Mouse (Mus musculus) MEL (cell line): ENCODE measurements around the gene Trappc11. TPM values are rescaled to one million over a fixed set of nuclear protein-coding genes. Genes with fewer than 3 reads are reported as not detected.

Experiments
- DNase-seq: peaks from one replicate; pipeline ENCODE4 v3.0.0; 2011; ENCODE audit warnings: low read depth, low spot score
- H3K27ac ChIP-seq: 2 replicates; pipeline ENCODE4 v1.5.1; 2012; ENCODE audit warnings: low read depth, mild to moderate bottlenecking, control low read depth, low read length, moderate library complexity; ENCODE audit not compliant: control insufficient read depth
- H3K27me3 ChIP-seq, 2 experiments: fragments of 150-350 bp in 1 of 2; sonication (generic) in 1 of 2; 2 replicates each; pipeline ENCODE4 v1.6.1; 2012; ENCODE audit warnings: low read length in 2 of 2, mild to moderate bottlenecking in 2 of 2, improper control_type of control experiment in 1 of 2, moderate library complexity in 1 of 2; ENCODE audit not compliant: insufficient read depth in 2 of 2, control insufficient read depth in 1 of 2
- H3K36me3 ChIP-seq, 2 experiments: 2 replicates each; pipeline ENCODE4 v1.6.1; 2012 to 2014; ENCODE audit warnings: low read length in 2 of 2, improper control_type of control experiment in 1 of 2, inconsistent platforms in 1 of 2, mild to moderate bottlenecking in 1 of 2; ENCODE audit not compliant: insufficient read depth in 2 of 2, control insufficient read depth in 1 of 2
- H3K4me1 ChIP-seq, 2 experiments: fragments of 150-350 bp in 1 of 2; sonication (generic) in 1 of 2; 2 replicates each; pipeline ENCODE4 v1.6.1; 2012; ENCODE audit warnings: low read length in 2 of 2, improper control_type of control experiment in 1 of 2, mild to moderate bottlenecking in 1 of 2; ENCODE audit not compliant: insufficient read depth in 2 of 2, control insufficient read depth in 1 of 2
- H3K4me3 ChIP-seq, 2 experiments: fragments of 150-350 bp in 1 of 2; sonication (generic) in 1 of 2; 2 replicates each; pipeline ENCODE4 v1.5.1; 2012; ENCODE audit warnings: low read depth in 2 of 2, low read length in 2 of 2, mild to moderate bottlenecking in 2 of 2, moderate library complexity in 2 of 2, control low read depth in 1 of 2, improper control_type of control experiment in 1 of 2; ENCODE audit not compliant: control insufficient read depth in 1 of 2, insufficient read depth in 1 of 2
- H3K79me2 ChIP-seq: 2 replicates; pipeline ENCODE4 v1.6.1; 2012; ENCODE audit warnings: mild to moderate bottlenecking, low read length, moderate library complexity; ENCODE audit not compliant: control insufficient read depth, poor library complexity, insufficient read depth
- H3K9ac ChIP-seq: 2 replicates; pipeline ENCODE4 v1.6.1; 2012; ENCODE audit warnings: low read depth, mild to moderate bottlenecking, control low read depth, low read length, moderate library complexity; ENCODE audit not compliant: control insufficient read depth, poor library complexity, severe bottlenecking
- H3K9me3 ChIP-seq: fragments of 150-350 bp; sonication (generic); replicated peaks from 2 replicates; pipeline ENCODE4 v1.6.1; 2012; ENCODE audit warnings: mild to moderate bottlenecking, low read length, improper control_type of control experiment, moderate library complexity; ENCODE audit not compliant: insufficient read depth
- BHLHE40 ChIP-seq: IDR thresholded peaks from 2 replicates; pipeline ENCODE4 v1.6.1; 2012; ENCODE audit warnings: low read depth, mild to moderate bottlenecking, inconsistent platforms, low read length, improper control_type of control experiment, borderline replicate concordance
- CHD1 ChIP-seq: IDR thresholded peaks from 2 replicates; pipeline ENCODE4 v1.6.1; 2012; ENCODE audit warnings: low read depth, mild to moderate bottlenecking, inconsistent platforms, low read length, improper control_type of control experiment
- E2F4 ChIP-seq: IDR thresholded peaks from 2 replicates; pipeline ENCODE4 v1.6.1; 2011; ENCODE audit warnings: low read depth, low read length, improper control_type of control experiment, borderline replicate concordance
- ELF1 ChIP-seq: IDR thresholded peaks from 2 replicates; pipeline ENCODE4 v1.6.1; 2014; ENCODE audit warnings: low read depth, mild to moderate bottlenecking, inconsistent platforms, low read length, improper control_type of control experiment, moderate library complexity
- EP300 ChIP-seq, 2 experiments: IDR thresholded peaks; 2 replicates each; pipeline ENCODE4 v1.6.1; 2011; ENCODE audit warnings: improper control_type of control experiment in 2 of 2, low read length in 2 of 2, low read depth in 1 of 2, mild to moderate bottlenecking in 1 of 2
- ETS1 ChIP-seq: IDR thresholded peaks from 2 replicates; pipeline ENCODE4 v1.6.1; 2012; ENCODE audit warnings: low read depth, mild to moderate bottlenecking, inconsistent platforms, low read length, improper control_type of control experiment, moderate library complexity
- GABPA ChIP-seq: IDR thresholded peaks from 2 replicates; pipeline ENCODE4 v1.6.1; 2012; ENCODE audit warnings: low read depth, mild to moderate bottlenecking, inconsistent platforms, low read length, improper control_type of control experiment, moderate library complexity
- GATA1 ChIP-seq: IDR thresholded peaks from 2 replicates; pipeline ENCODE4 v1.6.1; 2011; ENCODE audit warnings: low read depth, low read length, improper control_type of control experiment
- HCFC1 ChIP-seq: IDR thresholded peaks from 2 replicates; pipeline ENCODE4 v1.6.1; 2012; ENCODE audit warnings: low read depth, mild to moderate bottlenecking, inconsistent platforms, low read length, improper control_type of control experiment, moderate library complexity
- JUND ChIP-seq: IDR thresholded peaks from 2 replicates; pipeline ENCODE4 v1.6.1; 2011; ENCODE audit warnings: low read depth, mild to moderate bottlenecking, improper control_type of control experiment, low read length
- KAT2A ChIP-seq: conservative IDR thresholded peaks from 2 replicates; pipeline ENCODE4 v1.6.1; 2012; ENCODE audit warnings: low read depth, low read length, improper control_type of control experiment, inconsistent platforms
- MAFK ChIP-seq: IDR thresholded peaks from 2 replicates; pipeline ENCODE4 v1.6.1; 2011; ENCODE audit warnings: low read depth, mild to moderate bottlenecking, low read length, improper control_type of control experiment, borderline replicate concordance
- MAX ChIP-seq: IDR thresholded peaks from 2 replicates; pipeline ENCODE4 v1.6.1; 2011; ENCODE audit warnings: low read length, improper control_type of control experiment
- MXI1 ChIP-seq: IDR thresholded peaks from 2 replicates; pipeline ENCODE4 v1.6.1; 2011; ENCODE audit warnings: mild to moderate bottlenecking, low read depth, low read length, improper control_type of control experiment
- MYB ChIP-seq: IDR thresholded peaks from 2 replicates; pipeline ENCODE4 v1.6.1; 2011; ENCODE audit warnings: mild to moderate bottlenecking, low read depth, low read length, improper control_type of control experiment
- MYC ChIP-seq: IDR thresholded peaks from 2 replicates; pipeline ENCODE4 v1.6.1; 2011; ENCODE audit warnings: low read depth, mild to moderate bottlenecking, low read length, improper control_type of control experiment, moderate library complexity
- NRF1 ChIP-seq: IDR thresholded peaks from 2 replicates; pipeline ENCODE4 v1.6.1; 2014; ENCODE audit warnings: low read depth, mild to moderate bottlenecking, inconsistent platforms, low read length, improper control_type of control experiment, moderate library complexity; ENCODE audit not compliant: poor library complexity, insufficient read depth, severe bottlenecking
- POLR2A ChIP-seq, 2 experiments: IDR thresholded peaks; 2 replicates each; pipeline ENCODE4 v1.6.1; 2011 to 2012; ENCODE audit warnings: low read length in 2 of 2, mild to moderate bottlenecking in 2 of 2, control low read depth in 1 of 2, improper control_type of control experiment in 1 of 2, low read depth in 1 of 2, moderate library complexity in 1 of 2; ENCODE audit not compliant: control insufficient read depth in 1 of 2, insufficient read depth in 1 of 2, poor library complexity in 1 of 2
- POLR2AphosphoS2 ChIP-seq: IDR thresholded peaks from 2 replicates; pipeline ENCODE4 v1.6.1; 2011; ENCODE audit warnings: low read length, improper control_type of control experiment
- POLR2AphosphoS5 ChIP-seq: IDR thresholded peaks from 2 replicates; pipeline ENCODE4 v1.6.1; 2012; ENCODE audit warnings: low read depth, borderline replicate concordance, mild to moderate bottlenecking, inconsistent platforms, low read length, moderate library complexity, mixed read lengths
- RCOR1 ChIP-seq: IDR thresholded peaks from 2 replicates; pipeline ENCODE4 v1.6.1; 2012; ENCODE audit warnings: low read depth, mild to moderate bottlenecking, inconsistent platforms, low read length, improper control_type of control experiment
- SIN3A ChIP-seq: IDR thresholded peaks from 2 replicates; pipeline ENCODE4 v1.6.1; 2012; ENCODE audit warnings: low read length, improper control_type of control experiment, inconsistent platforms
- SMC3 ChIP-seq: IDR thresholded peaks from 2 replicates; pipeline ENCODE4 v1.6.1; 2011; ENCODE audit warnings: low read depth, low read length, improper control_type of control experiment
- TAL1 ChIP-seq: IDR thresholded peaks from 2 replicates; pipeline ENCODE4 v1.6.1; 2012; ENCODE audit warnings: mild to moderate bottlenecking, inconsistent platforms, low read length, moderate library complexity, mixed read lengths
- TCF12 ChIP-seq: IDR thresholded peaks from 2 replicates; pipeline ENCODE4 v1.6.1; 2014; ENCODE audit warnings: low read depth, mild to moderate bottlenecking, inconsistent platforms, low read length, improper control_type of control experiment, moderate library complexity
- UBTF ChIP-seq: IDR thresholded peaks from 2 replicates; pipeline ENCODE4 v1.6.1; 2012; ENCODE audit warnings: low read depth, mild to moderate bottlenecking, inconsistent platforms, low read length, improper control_type of control experiment, moderate library complexity, borderline replicate concordance; ENCODE audit not compliant: insufficient read depth
- USF2 ChIP-seq, 2 experiments: IDR thresholded peaks; 2 replicates each; pipeline ENCODE4 v1.6.1; 2011 to 2012; ENCODE audit warnings: improper control_type of control experiment in 2 of 2, low read length in 2 of 2, borderline replicate concordance in 1 of 2, inconsistent platforms in 1 of 2, low read depth in 1 of 2, mild to moderate bottlenecking in 1 of 2; ENCODE audit not compliant: insufficient read depth in 1 of 2
- ZC3H11A ChIP-seq: IDR thresholded peaks from 2 replicates; pipeline ENCODE4 v1.6.1; 2012; ENCODE audit warnings: low read depth, mild to moderate bottlenecking, inconsistent platforms, low read length, improper control_type of control experiment
- ZKSCAN1 ChIP-seq: IDR thresholded peaks from 2 replicates; pipeline ENCODE4 v1.6.1; 2012; ENCODE audit warnings: low read depth, mild to moderate bottlenecking, inconsistent platforms, low read length, improper control_type of control experiment, moderate library complexity
- ZNF384 ChIP-seq: IDR thresholded peaks from 2 replicates; pipeline ENCODE4 v1.6.1; 2012; ENCODE audit warnings: low read depth, mild to moderate bottlenecking, inconsistent platforms, low read length, improper control_type of control experiment
- polyA plus RNA-seq, 2 experiments: library from polyadenylated mRNA; stranded (reverse) in 1 of 2; unstranded in 1 of 2; fragments of >175 nt in 1 of 2; fragments of >200 nt in 1 of 2; gene quantifications; 2 replicates each; pipeline versions ENCODE4 v1.2.1 to v1.2.4; 2012; ENCODE audit warnings: low replicate concordance in 2 of 2, low read depth in 1 of 2; ENCODE audit not compliant: insufficient read length in 2 of 2, insufficient read depth in 1 of 2, missing spikeins in 1 of 2
- total RNA-seq: library from RNA; depleted of rRNA; stranded (reverse); fragments of 300-350 nt; gene quantifications from 2 replicates; pipeline ENCODE4 v1.2.3, GENCODE M21; 2012

The Trappc11 gene
- total and polyA plus RNA-seq, 3 experiments = 22.8 to 30.1 TPM; not detected in 1

DNA sequence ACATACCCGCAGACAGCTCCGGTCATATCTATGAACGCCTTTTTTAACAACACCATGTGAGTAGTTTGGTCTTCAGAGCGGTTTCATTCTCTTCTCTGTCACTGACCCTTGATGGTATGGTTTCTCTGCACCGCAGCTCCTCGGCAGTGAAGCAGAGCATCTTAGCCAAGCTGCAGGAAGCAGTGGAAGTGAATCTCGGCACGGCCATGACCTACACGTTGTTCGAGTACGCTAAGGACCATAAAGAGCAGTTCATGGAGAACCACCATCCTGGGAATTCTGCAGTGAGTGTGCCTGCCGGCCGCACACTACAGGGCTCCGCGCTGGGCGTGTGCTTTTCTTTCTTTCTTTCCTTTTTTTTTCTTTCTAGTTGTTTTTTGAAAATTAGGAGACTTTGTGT, 9.5 kb upstream of the Trappc11 start:
- Histone ChIP-seq H3K36me3 (peaks cover 0 to 20% of the 10 kb centered on the region in 2 experiments; a peak in 2 of 4 replicates), H3K4me3 (no peak overlapping the region), H3K27me3 (no peaks in the 10 kb centered on the region), H3K9ac (no peak overlapping the region), H3K27ac (no peak overlapping the region), H3K9me3 (no peaks in the 10 kb centered on the region), H3K79me2 (no peaks in the 10 kb centered on the region), H3K4me1 (no peaks in the 10 kb centered on the region)
- no peak for DNase-seq
- no peak for TF ChIP-seq USF2 (IDR thresholded peaks at IDR 0.05; ENCODE audit: borderline replicate concordance in 1 of 2, insufficient read depth in 1 of 2, low read depth in 1 of 2, low read length in 2 of 2)
- no peak for TF ChIP-seq RCOR1
- TF ChIP-seq UBTF = no peak
- no peak for TF ChIP-seq TAL1
- TF ChIP-seq ZC3H11A = no peak
- TF ChIP-seq BHLHE40 = no peak
- no peak for TF ChIP-seq MYB
- no peak for TF ChIP-seq E2F4
- TF ChIP-seq MAX = no peak
- no peak for TF ChIP-seq MYC
- TF ChIP-seq POLR2AphosphoS2 = no peak
- no peak for TF ChIP-seq SIN3A
- TF ChIP-seq HCFC1 = no peak
- no peak for TF ChIP-seq SMC3
- no peak for TF ChIP-seq POLR2A (IDR thresholded peaks at IDR 0.05; ENCODE audit: control insufficient read depth in 1 of 2, insufficient read depth in 1 of 2, low read depth in 1 of 2, low read length in 2 of 2, poor library complexity in 1 of 2)
- TF ChIP-seq NRF1 = no peak
- TF ChIP-seq POLR2AphosphoS5 = no peak
- no peak for TF ChIP-seq GABPA
- no peak for TF ChIP-seq EP300 (IDR thresholded peaks at IDR 0.05; ENCODE audit: low read depth in 1 of 2, low read length in 2 of 2)
- no peak for TF ChIP-seq MAFK

DNA sequence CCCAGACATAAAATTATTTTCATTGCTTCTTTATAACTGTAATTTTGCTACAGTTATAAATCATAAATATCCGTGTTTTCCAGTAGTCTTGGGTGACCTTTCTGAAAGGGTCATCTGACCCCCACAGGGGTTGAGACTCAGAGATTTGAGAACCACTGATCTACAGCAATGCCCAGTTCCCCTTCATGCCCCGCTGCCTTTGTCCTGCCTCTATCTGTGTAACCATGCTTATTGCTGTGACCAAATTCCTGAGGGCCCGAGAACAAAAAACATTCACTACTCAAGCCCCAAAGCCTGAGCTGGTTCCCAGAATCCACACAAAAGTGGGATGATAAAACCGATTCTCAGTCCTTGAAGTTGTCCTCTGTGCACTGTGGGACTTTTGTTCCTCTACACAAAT, 5.1 kb upstream of the Trappc11 start:
- peaks cover 23% of the 10 kb centered on the region for H3K79me2 ChIP-seq
- no peak for DNase-seq
- no peak overlapping the region for H3K9ac ChIP-seq
- H3K4me3 ChIP-seq = no peak overlapping the region
- no peaks in the 10 kb centered on the region for H3K27me3 ChIP-seq
- H3K27ac ChIP-seq = no peak overlapping the region
- H3K9me3 ChIP-seq = no peaks in the 10 kb centered on the region
- peaks cover 5 to 11% of the 10 kb centered on the region in 2 experiments for H3K36me3 ChIP-seq
- no peaks in the 10 kb centered on the region; a peak in 1 of 4 replicates for H3K4me1 ChIP-seq
- TF ChIP-seq JUND (no peak), MYB (no peak), E2F4 (no peak), RCOR1 (no peak), ZNF384 (no peak), ETS1 (no peak), ELF1 (no peak), GATA1 (no peak), POLR2AphosphoS5 (no peak), POLR2A (IDR thresholded peaks at IDR 0.05; ENCODE audit: control insufficient read depth in 1 of 2, insufficient read depth in 1 of 2, low read depth in 1 of 2, low read length in 2 of 2, poor library complexity in 1 of 2) (no peak), KAT2A (no peak), CHD1 (no peak), TCF12 (no peak), NRF1 (no peak), MXI1 (no peak), BHLHE40 (no peak), ZKSCAN1 (no peak), HCFC1 (no peak)
